Mouse (Mus musculus) ovary, postnatal 14 days (tissue): ENCODE measurements around the gene Ugt2b37.
"Not testable (repeated sequence)": the region's sequence is repeated elsewhere in the genome, so short reads cannot be mapped to it uniquely, and the experiment has no call there.

Experiments
- DNase-seq: peaks from one replicate; pipeline ENCODE4 v3.0.0; 2022; ENCODE audit warnings: low spot score

Ugt2b37 gene

GRCm38 (mm10) chr5:87254676-87255075, at the start of gene Ugt2b37:
Gene Ugt2b37 (minus strand): TSS chr5:87254804.
- DNase-seq = not testable (repeated sequence)

GRCm38 (mm10) chr5:87286180-87286579, 31.6 kb upstream of the Ugt2b37 start:
- not testable (repeated sequence) for DNase-seq

GRCm38 (mm10) chr5:87275986-87276385, 21.4 kb upstream of the Ugt2b37 start:
- not testable (repeated sequence) for DNase-seq

GRCm38 (mm10) chr5:87275581-87275980, 21.0 kb upstream of the Ugt2b37 start:
- no peak for DNase-seq

DNA sequence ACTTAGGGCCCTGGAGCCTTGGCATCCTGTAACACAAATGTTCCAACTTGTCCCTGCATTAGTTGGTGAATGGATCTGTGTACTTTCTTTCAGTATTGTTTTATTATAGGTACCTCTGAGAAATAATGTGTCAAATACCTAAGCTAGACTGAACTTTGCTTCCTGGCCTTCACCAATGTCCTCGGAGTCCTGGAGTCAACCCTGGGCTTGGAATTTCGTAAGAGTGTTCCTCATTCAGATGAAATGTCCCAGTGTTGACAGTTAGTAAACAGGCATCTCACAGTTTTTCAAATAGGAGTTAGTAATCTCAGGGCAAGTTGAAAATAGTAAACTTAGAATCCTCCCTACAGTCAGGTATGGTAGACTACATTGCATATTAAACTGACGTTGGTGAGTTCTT, 1.2 kb upstream of the Ugt2b37 start:
- DNase-seq = no peak

GRCm38 (mm10) chr5:87242140-87242539, 12.5 kb downstream of the Ugt2b37 start:
- DNase-seq = not testable (repeated sequence)

- DNase-seq = not testable (repeated sequence)
Measured at GRCm38 (mm10) chr5:87196430-87196829, 58.2 kb downstream of the Ugt2b37 start.
